Mouse (Mus musculus) C2C12 (cell line): ENCODE measurements around the gene Bdnf.

Source experiments
- CEBPB ChIP-seq: IDR thresholded peaks from one replicate; pipeline ENCODE4 v1.6.1; 2011; ENCODE audit warnings: low read depth, mild to moderate bottlenecking, control low read depth, moderate library complexity
- MYOD1 ChIP-seq: IDR thresholded peaks from one replicate; pipeline ENCODE4 v1.6.1; 2011; ENCODE audit warnings: low read depth; ENCODE audit not compliant: control insufficient read depth, insufficient read length
- MYOG ChIP-seq: IDR thresholded peaks from one replicate; pipeline ENCODE4 v1.6.1; 2011; ENCODE audit not compliant: control insufficient read depth, insufficient read length; ENCODE audit errors: extremely low read depth

DNA sequence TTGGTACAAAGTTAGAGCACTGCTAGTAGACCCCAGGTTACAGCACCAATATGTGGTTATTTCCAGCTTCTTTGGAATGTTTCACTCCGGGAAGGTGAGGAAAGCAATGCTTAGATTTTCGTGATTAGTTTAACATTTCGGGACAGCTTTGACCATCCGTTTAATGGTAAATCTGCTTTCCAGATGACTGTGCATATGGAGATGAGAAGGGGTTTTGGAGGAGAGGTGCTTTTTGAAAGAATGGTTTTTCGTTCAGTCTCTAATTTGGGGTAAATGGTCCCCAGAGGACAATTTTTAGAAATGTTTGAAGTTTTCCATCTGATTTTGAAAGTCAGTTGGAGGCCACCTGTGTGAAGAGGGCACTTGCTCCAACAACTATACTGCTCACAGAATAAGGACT lies 29.6 kb downstream of the Bdnf start:
- TF ChIP-seq MYOD1 (no peak), CEBPB (no peak), MYOG (no peak)
